Mouse (Mus musculus): ENCODE measurements around the gene Rb1. TPM values are rescaled to one million over a fixed set of nuclear protein-coding genes. Genes with fewer than 3 reads are reported as not detected.

The Rb1 gene
- polyA plus RNA-seq, 1 experiment: 14.2 TPM

- peaks cover 9% of the 10 kb centered on the region for H3K36me3 ChIP-seq (ENCODE audit: control insufficient read depth, insufficient read depth)
- H3K27me3 ChIP-seq (ENCODE audit: control insufficient read depth, insufficient read depth, insufficient read length): no peaks in the 10 kb centered on the region
- H3K4me2 ChIP-seq (ENCODE audit: low read depth): no peak overlapping the region
- TF ChIP-seq USF1 (IDR thresholded peaks at IDR 0.05; ENCODE audit: low read depth) (no peak), POLR2A (IDR thresholded peaks at IDR 0.05; ENCODE audit: insufficient read length, low read depth) (no peak), POLR2AphosphoS2 (IDR thresholded peaks at IDR 0.05; ENCODE audit: insufficient read length, low read depth) (no peak), MYOD1 (IDR thresholded peaks at IDR 0.05; ENCODE audit: control insufficient read depth in 1 of 3, insufficient read length in 2 of 3, low read depth in 2 of 3) (no peak), MYOG (IDR thresholded peaks at IDR 0.05; ENCODE audit: control insufficient read depth in 1 of 3, insufficient read depth in 1 of 3, insufficient read length in 2 of 3, low read depth in 2 of 3) (no peak), TCF12 (IDR thresholded peaks at IDR 0.05; ENCODE audit: insufficient read depth, poor library complexity, severe bottlenecking) (no peak), CEBPB (IDR thresholded peaks at IDR 0.05; ENCODE audit: insufficient read depth, poor library complexity, severe bottlenecking) (no peak), MAX (IDR thresholded peaks at IDR 0.05; ENCODE audit: low read depth) (no peak), REST (IDR thresholded peaks at IDR 0.05; ENCODE audit: insufficient read depth, insufficient read length) (no peak), E2F4 (IDR thresholded peaks at IDR 0.05; ENCODE audit: insufficient read depth) (no peak), SRF (IDR thresholded peaks at IDR 0.05; ENCODE audit: control insufficient read depth, insufficient read length, low read depth) (no peak), TCF3 (IDR thresholded peaks at IDR 0.05; ENCODE audit: insufficient read length, low read depth) (no peak)
- H3K79me2 ChIP-seq (ENCODE audit: control insufficient read depth, insufficient read depth): no peaks in the 10 kb centered on the region
- no peak overlapping the region for H3ac ChIP-seq (ENCODE audit: control insufficient read depth, insufficient read length)
- H3K4me3 ChIP-seq: no peak overlapping the region
Measured at GRCm38 (mm10) chr14:73254412-73254811, 71.2 kb downstream of the Rb1 start.

GRCm38 (mm10) chr14:73253453-73254251 is 72.0 kb downstream of the Rb1 start:
- H3ac ChIP-seq (ENCODE audit: control insufficient read depth, insufficient read length): no peak overlapping the region
- no peak for TF ChIP-seq MYOG (IDR thresholded peaks at IDR 0.05; ENCODE audit: control insufficient read depth in 1 of 3, insufficient read depth in 1 of 3, insufficient read length in 2 of 3, low read depth in 2 of 3)
- TF ChIP-seq TCF12 (IDR thresholded peaks at IDR 0.05; ENCODE audit: insufficient read depth, poor library complexity, severe bottlenecking): no peak
- TF ChIP-seq MAX (IDR thresholded peaks at IDR 0.05; ENCODE audit: low read depth): no peak
- TF ChIP-seq POLR2A (IDR thresholded peaks at IDR 0.05; ENCODE audit: insufficient read length, low read depth): no peak
- no peak for TF ChIP-seq USF1 (IDR thresholded peaks at IDR 0.05; ENCODE audit: low read depth)
- no peak for TF ChIP-seq POLR2AphosphoS2 (IDR thresholded peaks at IDR 0.05; ENCODE audit: insufficient read length, low read depth)
- no peak for TF ChIP-seq E2F4 (IDR thresholded peaks at IDR 0.05; ENCODE audit: insufficient read depth)
- no peak for TF ChIP-seq TCF3 (IDR thresholded peaks at IDR 0.05; ENCODE audit: insufficient read length, low read depth)
- no peak for TF ChIP-seq REST (IDR thresholded peaks at IDR 0.05; ENCODE audit: insufficient read depth, insufficient read length)
- TF ChIP-seq MYOD1 (IDR thresholded peaks at IDR 0.05; ENCODE audit: control insufficient read depth in 1 of 3, insufficient read length in 2 of 3, low read depth in 2 of 3): no peak
- no peak for TF ChIP-seq SRF (IDR thresholded peaks at IDR 0.05; ENCODE audit: control insufficient read depth, insufficient read length, low read depth)
- TF ChIP-seq CEBPB (IDR thresholded peaks at IDR 0.05; ENCODE audit: insufficient read depth, poor library complexity, severe bottlenecking): no peak
- no peak overlapping the region for H3K4me2 ChIP-seq (ENCODE audit: low read depth)
- no peaks in the 10 kb centered on the region for H3K27me3 ChIP-seq (ENCODE audit: control insufficient read depth, insufficient read depth, insufficient read length)
- H3K79me2 ChIP-seq (ENCODE audit: control insufficient read depth, insufficient read depth): no peaks in the 10 kb centered on the region
- no peak overlapping the region for H3K4me3 ChIP-seq
- peaks cover 9% of the 10 kb centered on the region for H3K36me3 ChIP-seq (ENCODE audit: control insufficient read depth, insufficient read depth)

DNA sequence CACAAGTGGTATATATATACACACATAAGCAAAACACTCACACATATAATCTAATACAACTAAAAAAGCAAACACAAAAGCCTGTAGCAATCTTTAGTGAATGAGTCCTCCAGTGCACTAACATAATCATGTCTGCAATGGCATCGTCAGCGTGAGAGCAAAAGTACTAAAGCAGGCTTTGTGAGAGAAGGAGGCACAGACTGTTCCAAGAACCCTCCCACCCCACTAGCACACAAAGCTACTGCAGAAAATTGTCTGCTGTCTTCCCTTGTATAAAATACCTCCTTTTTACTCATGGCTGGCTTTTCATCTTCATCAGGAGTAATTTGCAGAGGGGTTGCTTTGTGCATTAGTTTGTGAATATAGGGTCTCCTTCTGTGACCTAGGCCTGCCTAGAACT is 73.3 kb downstream of the Rb1 start:
- H3K27me3 ChIP-seq (ENCODE audit: control insufficient read depth, insufficient read depth, insufficient read length): no peaks in the 10 kb centered on the region
- H3K4me3 ChIP-seq: no peak overlapping the region
- peaks cover 4% of the 10 kb centered on the region for H3K36me3 ChIP-seq (ENCODE audit: control insufficient read depth, insufficient read depth)
- no peak overlapping the region for H3K4me2 ChIP-seq (ENCODE audit: low read depth)
- H3K79me2 ChIP-seq (ENCODE audit: control insufficient read depth, insufficient read depth): no peaks in the 10 kb centered on the region
- TF ChIP-seq SRF (IDR thresholded peaks at IDR 0.05; ENCODE audit: control insufficient read depth, insufficient read length, low read depth): no peak
- no peak for TF ChIP-seq USF1 (IDR thresholded peaks at IDR 0.05; ENCODE audit: low read depth)
- TF ChIP-seq MAX (IDR thresholded peaks at IDR 0.05; ENCODE audit: low read depth): no peak
- H3ac ChIP-seq (ENCODE audit: control insufficient read depth, insufficient read length): no peak overlapping the region

DNA sequence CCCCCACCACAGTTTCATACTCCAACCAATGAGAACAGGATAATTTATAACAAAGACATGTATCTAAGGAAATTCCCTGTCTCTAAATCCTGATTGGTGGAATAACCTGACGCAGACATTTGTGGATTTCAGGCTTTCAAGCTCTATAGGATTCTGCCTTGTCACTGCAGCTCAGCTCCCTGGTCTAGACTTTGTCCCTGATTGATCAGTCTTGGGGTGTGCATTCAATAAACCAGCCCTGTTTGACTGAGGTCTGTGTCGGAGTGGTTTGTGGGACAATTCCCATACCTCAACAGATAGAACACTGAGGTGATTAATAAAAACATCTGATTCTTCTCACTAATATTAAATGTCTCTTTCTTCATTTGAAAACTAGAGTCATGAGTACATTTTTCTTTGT is 75.6 kb downstream of the Rb1 start:
- TF ChIP-seq CEBPB (IDR thresholded peaks at IDR 0.05; ENCODE audit: insufficient read depth, poor library complexity, severe bottlenecking) (no peak), MAX (IDR thresholded peaks at IDR 0.05; ENCODE audit: low read depth) (no peak), USF1 (IDR thresholded peaks at IDR 0.05; ENCODE audit: low read depth) (no peak), POLR2A (IDR thresholded peaks at IDR 0.05; ENCODE audit: insufficient read length, low read depth) (no peak), E2F4 (IDR thresholded peaks at IDR 0.05; ENCODE audit: insufficient read depth) (no peak), REST (IDR thresholded peaks at IDR 0.05; ENCODE audit: insufficient read depth, insufficient read length) (no peak), POLR2AphosphoS2 (IDR thresholded peaks at IDR 0.05; ENCODE audit: insufficient read length, low read depth) (no peak), MYOD1 (IDR thresholded peaks at IDR 0.05; ENCODE audit: control insufficient read depth in 1 of 3, insufficient read length in 2 of 3, low read depth in 2 of 3) (no peak), TCF12 (IDR thresholded peaks at IDR 0.05; ENCODE audit: insufficient read depth, poor library complexity, severe bottlenecking) (no peak), TCF3 (IDR thresholded peaks at IDR 0.05; ENCODE audit: insufficient read length, low read depth) (no peak), MYOG (IDR thresholded peaks at IDR 0.05; ENCODE audit: control insufficient read depth in 1 of 3, insufficient read depth in 1 of 3, insufficient read length in 2 of 3, low read depth in 2 of 3) (no peak), SRF (IDR thresholded peaks at IDR 0.05; ENCODE audit: control insufficient read depth, insufficient read length, low read depth) (no peak)
- Histone ChIP-seq H3K36me3 (ENCODE audit: control insufficient read depth, insufficient read depth) (peaks cover 1% of the 10 kb centered on the region), H3K27me3 (ENCODE audit: control insufficient read depth, insufficient read depth, insufficient read length) (no peaks in the 10 kb centered on the region), H3ac (ENCODE audit: control insufficient read depth, insufficient read length) (no peak overlapping the region), H3K4me3 (no peak overlapping the region), H3K4me2 (ENCODE audit: low read depth) (no peak overlapping the region), H3K79me2 (ENCODE audit: control insufficient read depth, insufficient read depth) (no peaks in the 10 kb centered on the region)
